27 mouse cellular contexts compared by ENCODE assay signal in the genomic region with DNA sequence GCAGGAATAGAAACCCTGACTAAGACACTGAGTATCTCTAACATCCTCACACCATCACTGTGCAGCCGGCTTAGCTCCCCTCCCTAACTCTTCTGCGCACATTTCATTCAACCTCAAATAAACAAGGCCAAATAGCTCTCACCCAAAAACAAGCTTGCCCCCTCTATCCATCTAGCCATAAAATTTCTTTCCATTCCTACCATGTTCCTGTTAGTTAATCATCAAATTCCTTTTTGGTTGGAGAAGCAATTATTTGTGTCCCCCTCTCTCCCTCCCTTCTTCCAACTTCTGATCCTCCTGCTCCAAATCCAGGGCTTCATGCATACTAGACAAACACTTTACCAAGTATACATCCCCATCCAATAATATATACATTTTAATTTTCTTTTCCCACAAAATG. TPM values are rescaled to one million over a fixed set of nuclear protein-coding genes. Genes with fewer than 3 reads are reported as not detected.
"Had no signal": no experiment of that assay in that cellular context is flagged by ENCODE, and none has a peak within 500 bp of the region (broad histone marks: within the 10 kb centered on the region; RNA-seq: fewer than 3 reads in every experiment).

No protein-coding gene starts in this region.

- H3K27me3 ChIP-seq: embryonic facial prominence, embryonic 12.5 days; embryonic facial prominence, embryonic 13.5 days; embryonic facial prominence, embryonic 15.5 days; forebrain, embryonic 12.5 days; forebrain, embryonic 13.5 days; forebrain, embryonic 15.5 days had no signal

- H3K9ac ChIP-seq: embryonic facial prominence, embryonic 12.5 days; embryonic facial prominence, embryonic 13.5 days; embryonic facial prominence, embryonic 15.5 days; forebrain, embryonic 12.5 days; forebrain, embryonic 13.5 days; forebrain, embryonic 15.5 days; forebrain, postnatal 0 days had no signal

- H3K27ac ChIP-seq: embryonic facial prominence, embryonic 10.5 days; embryonic facial prominence, embryonic 12.5 days; embryonic facial prominence, embryonic 13.5 days; embryonic facial prominence, embryonic 15.5 days; forebrain, embryonic 10.5 days; forebrain, embryonic 12.5 days; forebrain, embryonic 13.5 days; forebrain, embryonic 15.5 days; heart, adult 2 months had no signal

- H3K4me3 ChIP-seq: embryonic facial prominence, embryonic 10.5 days; embryonic facial prominence, embryonic 12.5 days; embryonic facial prominence, embryonic 13.5 days; embryonic facial prominence, embryonic 15.5 days; erythroblast, embryonic 14.5 days; forebrain, embryonic 10.5 days; forebrain, embryonic 12.5 days; forebrain, embryonic 13.5 days; forebrain, embryonic 15.5 days; gastrocnemius, adult 2 months; heart, adult 2 months had no signal

- DNase-seq: cerebellum, adult 8-10 months; cerebellum, adult 9-10 months; cerebellum, adult 9-11 months; cerebellum, postnatal 10 days; cerebellum, postnatal 14 days; cerebellum, postnatal 25 days; cerebellum, postnatal 36 days; embryo, embryonic 11 days; forebrain, postnatal 0 days; gastrocnemius, adult 2 months; gastrocnemius, postnatal 10 days; gastrocnemius, postnatal 14 days; gastrocnemius, postnatal 25 days; gastrocnemius, postnatal 36 days; heart, adult 18-20 months; heart, adult 2 months had no signal

- ATAC-seq: forebrain, embryonic 13.5 days; forebrain, embryonic 14.5 days; forebrain, embryonic 15.5 days; forebrain, embryonic 16.5 days; forebrain, postnatal 0 days had no signal

- H3K36me3 ChIP-seq: embryonic facial prominence, embryonic 13.5 days; embryonic facial prominence, embryonic 15.5 days; forebrain, embryonic 12.5 days; forebrain, embryonic 15.5 days had no signal

- H3K4me2 ChIP-seq: embryonic facial prominence, embryonic 12.5 days; embryonic facial prominence, embryonic 13.5 days; embryonic facial prominence, embryonic 15.5 days; forebrain, embryonic 12.5 days; forebrain, embryonic 13.5 days; forebrain, embryonic 15.5 days had no signal

- H3K9me3 ChIP-seq: embryonic facial prominence, embryonic 10.5 days; embryonic facial prominence, embryonic 12.5 days; embryonic facial prominence, embryonic 13.5 days; embryonic facial prominence, embryonic 15.5 days; forebrain, embryonic 10.5 days; forebrain, embryonic 12.5 days; forebrain, embryonic 13.5 days; forebrain, embryonic 15.5 days had no signal

RNA-seq across cellular contexts. Expression of a gene that starts 11.0 kb away (rescaled TPM):
- polyA plus RNA-seq: erythroblast, embryonic 14.5 days had no signal
